Comparison of ENCODE assay signal across 10 mouse cellular contexts in genomic region chr2:152094856-152095545, GRCm38 (mm10). TPM values are rescaled to one million over a fixed set of nuclear protein-coding genes. Genes with fewer than 3 reads are reported as not detected.
DNase-seq lines count a peak whose midpoint lies in the region; ATAC-seq lines count a peak whose summit lies in the region.
"Had no signal": no experiment of that assay in that cellular context is flagged by ENCODE, and none has a peak within 500 bp of the region (broad histone marks: within the 10 kb centered on the region; RNA-seq: fewer than 3 reads in every experiment).

No protein-coding gene starts in this region.

- H3K4me2 ChIP-seq in lung, embryonic 15.5 days, result peak overlapping the region; percentile 41
- H3K4me2 ChIP-seq in embryonic facial prominence, embryonic 13.5 days, result peak overlapping the region; percentile 50
- peak overlapping the region; percentile 34; the same call in 1 of the 2 replicates for H3K4me2 ChIP-seq in intestine, embryonic 16.5 days (ENCODE audit: low read depth, low read length)
- H3K4me2 ChIP-seq in stomach, embryonic 14.5 days (replicated peaks; ENCODE audit: low read depth, low read length), result peak overlapping the region; percentile 27

- H3K27ac ChIP-seq in lung, embryonic 15.5 days, result no peak overlapping the region
- no peak overlapping the region for H3K27ac ChIP-seq in embryonic facial prominence, embryonic 13.5 days
- no peak overlapping the region for H3K27ac ChIP-seq in intestine, embryonic 16.5 days (ENCODE audit: low read length)
- no peak overlapping the region for H3K27ac ChIP-seq in stomach, embryonic 14.5 days (ENCODE audit: low read length)

- no peak for DNase-seq in lung, postnatal 10 days
- no peak for DNase-seq in right cerebral cortex, postnatal 14 days
- DNase-seq in gastrocnemius, postnatal 36 days, result no peak
- no peak for DNase-seq in gastrocnemius, postnatal 4 days (ENCODE audit: low spot score in 2 of 2)

- peak; percentile 29; the same call in 1 of the 2 replicates for ATAC-seq in lung, embryonic 15.5 days (ENCODE audit: borderline replicate concordance, extremely low read depth, low FRiP score, low TSS enrichment)
- ATAC-seq in embryonic facial prominence, embryonic 13.5 days (ENCODE audit: insufficient number of reproducible peaks, insufficient read depth, low FRiP score, low TSS enrichment, low read depth), result no peak; the same call in 1 of the 2 replicates
- ATAC-seq in intestine, embryonic 16.5 days, result 0 out of 2 replicates have a peak, but pooled peaks have one; percentile 41
- ATAC-seq in stomach, embryonic 14.5 days (ENCODE audit: insufficient number of reproducible peaks, insufficient read depth, low FRiP score, low read depth), result peak; percentile 50; the same call in 1 of the 2 replicates

- no peaks in the 10 kb centered on the region for H3K9me3 ChIP-seq in lung, embryonic 15.5 days
- no peaks in the 10 kb centered on the region for H3K9me3 ChIP-seq in embryonic facial prominence, embryonic 13.5 days
- no peaks in the 10 kb centered on the region for H3K9me3 ChIP-seq in intestine, embryonic 16.5 days (ENCODE audit: control insufficient read depth, low read length)
- no peaks in the 10 kb centered on the region for H3K9me3 ChIP-seq in stomach, embryonic 14.5 days (ENCODE audit: control insufficient read depth, low read depth, low read length)

- H3K4me1 ChIP-seq in lung, embryonic 15.5 days, result peaks cover 7% of the 10 kb centered on the region
- peaks cover 16% of the 10 kb centered on the region for H3K4me1 ChIP-seq in embryonic facial prominence, embryonic 13.5 days
- H3K4me1 ChIP-seq in intestine, embryonic 16.5 days (ENCODE audit: control insufficient read depth, insufficient read depth, low read length), result peaks cover 15% of the 10 kb centered on the region
- peaks cover 14% of the 10 kb centered on the region; the same call in 1 of the 2 replicates for H3K4me1 ChIP-seq in stomach, embryonic 14.5 days (ENCODE audit: control insufficient read depth, insufficient read depth, low read length)

- peaks cover 83% of the 10 kb centered on the region for H3K27me3 ChIP-seq in lung, embryonic 15.5 days
- H3K27me3 ChIP-seq in embryonic facial prominence, embryonic 13.5 days, result peaks cover 88% of the 10 kb centered on the region
- peaks cover 58% of the 10 kb centered on the region for H3K27me3 ChIP-seq in intestine, embryonic 16.5 days (replicated peaks; ENCODE audit: control insufficient read depth, insufficient read depth, low read length)
- H3K27me3 ChIP-seq in stomach, embryonic 14.5 days (ENCODE audit: control insufficient read depth, insufficient read depth, low read length), result peaks cover 31% of the 10 kb centered on the region

- H3K9ac ChIP-seq in lung, embryonic 15.5 days, result no peak overlapping the region
- peak overlapping the region; percentile 40; the same call in 1 of the 2 replicates for H3K9ac ChIP-seq in embryonic facial prominence, embryonic 13.5 days
- no peak overlapping the region for H3K9ac ChIP-seq in intestine, embryonic 16.5 days (ENCODE audit: low read depth, low read length)
- H3K9ac ChIP-seq in stomach, embryonic 14.5 days (replicated peaks; ENCODE audit: low read depth, low read length), result no peak overlapping the region

- intact Hi-C loops in gastrocnemius, postnatal 36 days (cut with DNase I), result no loop called here

- H3K36me3 ChIP-seq in lung, embryonic 15.5 days, result no peaks in the 10 kb centered on the region
- no peaks in the 10 kb centered on the region for H3K36me3 ChIP-seq in embryonic facial prominence, embryonic 13.5 days
- no peaks in the 10 kb centered on the region for H3K36me3 ChIP-seq in intestine, embryonic 16.5 days (ENCODE audit: control insufficient read depth, insufficient read depth, low read length)
- H3K36me3 ChIP-seq in stomach, embryonic 14.5 days (ENCODE audit: control insufficient read depth, insufficient read depth, low read length), result no peaks in the 10 kb centered on the region

- 4% methylated on average over 29 of the region's 29 CpGs for WGBS in lung, embryonic 15.5 days
- 5% methylated on average over 29 of the region's 29 CpGs for WGBS in embryonic facial prominence, embryonic 13.5 days
- WGBS in intestine, embryonic 16.5 days, result 8% methylated on average over 29 of the region's 29 CpGs
- 5% methylated on average over 29 of the region's 29 CpGs for WGBS in stomach, embryonic 14.5 days

- H3K4me3 ChIP-seq in lung, embryonic 15.5 days, result no peak overlapping the region; the same call in 1 of the 2 replicates
- peak overlapping the region; percentile 14 for H3K4me3 ChIP-seq in embryonic facial prominence, embryonic 13.5 days
- peak overlapping the region; percentile 9; the same call in 1 of the 2 replicates for H3K4me3 ChIP-seq in intestine, embryonic 16.5 days (ENCODE audit: low read length)
- peak overlapping the region; percentile 8; the same call in 1 of the 2 replicates for H3K4me3 ChIP-seq in stomach, embryonic 14.5 days (ENCODE audit: low read depth, low read length)

RNA-seq across cellular contexts. Expression of gene Srxn1, which starts 10.3 kb away (rescaled TPM):
- 5.9 and 7.7 TPM in 2 replicates for polyA plus RNA-seq in lung, embryonic 15.5 days (2015; fragmentation: Nextera tagmentation; extraction: Ambion mirVana)
- 9.7 and 10.6 TPM in 2 replicates for polyA plus RNA-seq in embryonic facial prominence, embryonic 13.5 days (2015; fragmentation: Nextera tagmentation; extraction: Ambion mirVana)
- 34.9 and 43.6 TPM in 2 replicates for polyA plus RNA-seq in intestine, embryonic 16.5 days (2015; fragmentation: Nextera tagmentation; extraction: Ambion mirVana)
- 7.6 and 11.4 TPM in 2 replicates for polyA plus RNA-seq in stomach, embryonic 14.5 days (2014; fragmentation: Nextera tagmentation; extraction: Ambion mirVana)
- total RNA-seq in gastrocnemius, postnatal 36 days (2021), result 10 to 100 TPM; 21.3 to 21.5 TPM
- 10 to 100 TPM; 13.4 to 14.8 TPM for total RNA-seq in gastrocnemius, postnatal 4 days (2021)

RNA-seq across cellular contexts. Expression of gene Scrt2, which starts 13.7 kb away (rescaled TPM):
- not detected in 2 replicates for polyA plus RNA-seq in lung, embryonic 15.5 days (2015; fragmentation: Nextera tagmentation; extraction: Ambion mirVana)
- polyA plus RNA-seq in embryonic facial prominence, embryonic 13.5 days (2015; fragmentation: Nextera tagmentation; extraction: Ambion mirVana), result 0.12 and 0.17 TPM in 2 replicates
- polyA plus RNA-seq in intestine, embryonic 16.5 days (2015; fragmentation: Nextera tagmentation; extraction: Ambion mirVana), result not detected in 2 replicates
- 0.10 and 0.12 TPM in 2 replicates for polyA plus RNA-seq in stomach, embryonic 14.5 days (2014; fragmentation: Nextera tagmentation; extraction: Ambion mirVana)
- not detected for total RNA-seq in gastrocnemius, postnatal 36 days (2021)
- total RNA-seq in gastrocnemius, postnatal 4 days (2021), result not detected
- total RNA-seq: hematopoietic stem cell, adult 5-6 weeks had no signal
- polyA plus RNA-seq: spleen, adult 2 months had no signal

RNA-seq across cellular contexts. Expression of gene Tcf15, which starts 48.4 kb away (rescaled TPM):
- 7.8 and 9.0 TPM in 2 replicates for polyA plus RNA-seq in lung, embryonic 15.5 days (2015; fragmentation: Nextera tagmentation; extraction: Ambion mirVana)
- polyA plus RNA-seq in embryonic facial prominence, embryonic 13.5 days (2015; fragmentation: Nextera tagmentation; extraction: Ambion mirVana), result 3.7 and 4.1 TPM in 2 replicates
- 6.5 and 7.5 TPM in 2 replicates for polyA plus RNA-seq in intestine, embryonic 16.5 days (2015; fragmentation: Nextera tagmentation; extraction: Ambion mirVana)
- 12.9 and 14.1 TPM in 2 replicates for polyA plus RNA-seq in stomach, embryonic 14.5 days (2014; fragmentation: Nextera tagmentation; extraction: Ambion mirVana)
- 10 to 100 TPM; 15.7 to 17.4 TPM for total RNA-seq in gastrocnemius, postnatal 36 days (2021)
- total RNA-seq in gastrocnemius, postnatal 4 days (2021), result 10 to 100 TPM; 18.4 to 21.9 TPM
